Mouse (Mus musculus) inflammation-experienced regulatory T-cells, adult 6 months (primary cell): ENCODE results near the gene Ypel1. TPM values are rescaled to one million over a fixed set of nuclear protein-coding genes. Genes with fewer than 3 reads are reported as not detected.

Experiments used
- ATAC-seq: one replicate; pipeline ENCODE4 v1.8.0; 2017
- polyA plus RNA-seq, 3 experiments: library from polyadenylated mRNA; unstranded; fragments of 100-300 nt; shearing (Covaris generic); gene quantifications; one replicate each; pipeline ENCODE4 v1.2.1; 2017

The Ypel1 gene
- 1 to 10 TPM; 4.6 to 7.0 (median 7.0) TPM for polyA plus RNA-seq

GRCm38 (mm10) chr16:17069511-17070443, at the start of gene Ypel1:
TSS of gene Ypel1 (plus strand) at chr16:17069696.
- peak; percentile 70 for ATAC-seq

GRCm38 (mm10) chr16:17024469-17025148, 44.9 kb upstream of the Ypel1 start:
- peak; percentile 60 for ATAC-seq

- no peak for ATAC-seq
These were observed 39.4 kb upstream of the Ypel1 start for GRCm38 (mm10) chr16:17029971-17030695.

- ATAC-seq: peak; percentile 43
These were observed 35.7 kb upstream of the Ypel1 start for GRCm38 (mm10) chr16:17033754-17034153.

- no peak for ATAC-seq
These were observed 28.8 kb upstream of the Ypel1 start for GRCm38 (mm10) chr16:17040716-17041115.

GRCm38 (mm10) chr16:17041417-17041816, 28.1 kb upstream of the Ypel1 start:
- ATAC-seq: no peak

- ATAC-seq: no peak
These were observed 25.2 kb upstream of the Ypel1 start for GRCm38 (mm10) chr16:17044320-17044719.

GRCm38 (mm10) chr16:17045287-17045686, 24.2 kb upstream of the Ypel1 start:
- ATAC-seq: no peak

- no peak for ATAC-seq
These were observed 19.6 kb upstream of the Ypel1 start for GRCm38 (mm10) chr16:17049886-17050285.

- no peak for ATAC-seq
These were observed 17.4 kb upstream of the Ypel1 start for GRCm38 (mm10) chr16:17052087-17052486.

- ATAC-seq: no peak
These were observed 15.6 kb upstream of the Ypel1 start for GRCm38 (mm10) chr16:17053903-17054302.

- no peak for ATAC-seq
These were observed 13.9 kb upstream of the Ypel1 start for GRCm38 (mm10) chr16:17055584-17055983.

- no peak for ATAC-seq
These were observed 7.2 kb upstream of the Ypel1 start for GRCm38 (mm10) chr16:17062338-17062737.

- no peak for ATAC-seq
These were observed 1.9 kb upstream of the Ypel1 start for GRCm38 (mm10) chr16:17067552-17067951.

- ATAC-seq: no peak
These were observed 1.2 kb downstream of the Ypel1 start for GRCm38 (mm10) chr16:17070716-17071115.

- no peak for ATAC-seq
These were observed 3.5 kb downstream of the Ypel1 start for GRCm38 (mm10) chr16:17073000-17073399.

- ATAC-seq: no peak
These were observed 6.8 kb downstream of the Ypel1 start for GRCm38 (mm10) chr16:17076301-17076700.

GRCm38 (mm10) chr16:17076869-17077268, 7.4 kb downstream of the Ypel1 start:
- no peak for ATAC-seq

- no peak for ATAC-seq
These were observed 8.6 kb downstream of the Ypel1 start for GRCm38 (mm10) chr16:17078101-17078500.

GRCm38 (mm10) chr16:17082121-17082792, 12.8 kb downstream of the Ypel1 start:
- ATAC-seq: no peak

- ATAC-seq: peak; percentile 32
These were observed 16.1 kb downstream of the Ypel1 start for GRCm38 (mm10) chr16:17085636-17086035.

GRCm38 (mm10) chr16:17086241-17086640, 16.7 kb downstream of the Ypel1 start:
- ATAC-seq: no peak
